Mouse (Mus musculus) retina, postnatal 7 days (tissue): Measurements from ENCODE around the gene 2210016F16Rik.
"Not testable (repeated sequence)": the region's sequence is repeated elsewhere in the genome, so short reads cannot be mapped to it uniquely, and the experiment has no call there.

ENCODE experiments used
- DNase-seq: peaks from one replicate; pipeline ENCODE4 v3.0.0-alpha.2; 2012; ENCODE audit warnings: low read depth, low spot score

Gene 2210016F16Rik

GRCm38 (mm10) chr13:58384779-58385546 is at the start of gene 2210016F16Rik:
2210016F16Rik (minus strand) TSS chr13:58385225.
- peak; percentile 43 for DNase-seq

- no peak for DNase-seq
Observed at GRCm38 (mm10) chr13:58423061-58423660, 38.1 kb upstream of the 2210016F16Rik start.

- DNase-seq: no peak
Observed at GRCm38 (mm10) chr13:58422242-58422641, 37.2 kb upstream of the 2210016F16Rik start.

GRCm38 (mm10) chr13:58421026-58421425 is 36.0 kb upstream of the 2210016F16Rik start:
- DNase-seq: no peak

- DNase-seq: no peak
Observed at GRCm38 (mm10) chr13:58419266-58419665, 34.2 kb upstream of the 2210016F16Rik start.

- DNase-seq: no peak
Observed at GRCm38 (mm10) chr13:58418656-58419055, 33.6 kb upstream of the 2210016F16Rik start.

- DNase-seq: no peak
Observed at GRCm38 (mm10) chr13:58415838-58416237, 30.8 kb upstream of the 2210016F16Rik start.

GRCm38 (mm10) chr13:58415374-58415773 is 30.3 kb upstream of the 2210016F16Rik start:
- DNase-seq: no peak

- no peak for DNase-seq
Observed at GRCm38 (mm10) chr13:58411073-58411472, 26.0 kb upstream of the 2210016F16Rik start.

- DNase-seq: not testable (repeated sequence)
Observed at GRCm38 (mm10) chr13:58403243-58403642, 18.2 kb upstream of the 2210016F16Rik start, which contains the start of gene Hnrnpk. Hnrnpk (minus strand) TSS chr13:58403343.

- no peak for DNase-seq
Observed at GRCm38 (mm10) chr13:58402744-58403110, 17.7 kb upstream of the 2210016F16Rik start.

GRCm38 (mm10) chr13:58402003-58402743 is 17.1 kb upstream of the 2210016F16Rik start, which contains the start of gene Rmi1:
Rmi1 (plus strand) TSS chr13:58402248.
- DNase-seq: peak; percentile 98

- DNase-seq: peak; percentile 75
Observed at GRCm38 (mm10) chr13:58401135-58402002, 16.3 kb upstream of the 2210016F16Rik start.

- DNase-seq: no peak
Observed at GRCm38 (mm10) chr13:58400576-58400975, 15.6 kb upstream of the 2210016F16Rik start.

- DNase-seq: no peak
Observed at GRCm38 (mm10) chr13:58397651-58398050, 12.6 kb upstream of the 2210016F16Rik start.

- DNase-seq: not testable (repeated sequence)
Observed at GRCm38 (mm10) chr13:58394392-58394791, 9.4 kb upstream of the 2210016F16Rik start.

GRCm38 (mm10) chr13:58389324-58389951 is 4.4 kb upstream of the 2210016F16Rik start:
- DNase-seq: no peak

- no peak for DNase-seq
Observed at GRCm38 (mm10) chr13:58388379-58388778, 3.4 kb upstream of the 2210016F16Rik start.

- DNase-seq: peak; percentile 33
Observed at GRCm38 (mm10) chr13:58387948-58388347, 2.9 kb upstream of the 2210016F16Rik start.

GRCm38 (mm10) chr13:58385547-58385920 is 509 bp upstream of the 2210016F16Rik start:
- DNase-seq: no peak

- no peak for DNase-seq
Observed at GRCm38 (mm10) chr13:58384371-58384770, 654 bp downstream of the 2210016F16Rik start.
